Mouse (Mus musculus) left cerebral cortex, postnatal 10 days (tissue): ENCODE measurements around the gene Zfp870. TPM values are rescaled to one million over a fixed set of nuclear protein-coding genes. Genes with fewer than 3 reads are reported as not detected.

Experiments
- DNase-seq, 2 experiments: peaks; one replicate each; pipeline ENCODE4 v3.0.0; 2021 to 2022; ENCODE audit warnings: low spot score in 2 of 2, mixed read lengths in 1 of 2; ENCODE audit errors: extremely low spot score in 1 of 2
- intact Hi-C: fragments of 180-260 bp; cut with DNase I; formaldehyde crosslinking; loops from one replicate; pipeline ENCODE4 v1.15.1; 2025
- total RNA-seq, 2 experiments: library from RNA; stranded (reverse); gene quantifications; 2 replicates each; pipeline ENCODE4 v1.2.3; 2021

Gene Zfp870
- 1 to 10 TPM; 8.4 to 8.6 TPM for total RNA-seq

DNA sequence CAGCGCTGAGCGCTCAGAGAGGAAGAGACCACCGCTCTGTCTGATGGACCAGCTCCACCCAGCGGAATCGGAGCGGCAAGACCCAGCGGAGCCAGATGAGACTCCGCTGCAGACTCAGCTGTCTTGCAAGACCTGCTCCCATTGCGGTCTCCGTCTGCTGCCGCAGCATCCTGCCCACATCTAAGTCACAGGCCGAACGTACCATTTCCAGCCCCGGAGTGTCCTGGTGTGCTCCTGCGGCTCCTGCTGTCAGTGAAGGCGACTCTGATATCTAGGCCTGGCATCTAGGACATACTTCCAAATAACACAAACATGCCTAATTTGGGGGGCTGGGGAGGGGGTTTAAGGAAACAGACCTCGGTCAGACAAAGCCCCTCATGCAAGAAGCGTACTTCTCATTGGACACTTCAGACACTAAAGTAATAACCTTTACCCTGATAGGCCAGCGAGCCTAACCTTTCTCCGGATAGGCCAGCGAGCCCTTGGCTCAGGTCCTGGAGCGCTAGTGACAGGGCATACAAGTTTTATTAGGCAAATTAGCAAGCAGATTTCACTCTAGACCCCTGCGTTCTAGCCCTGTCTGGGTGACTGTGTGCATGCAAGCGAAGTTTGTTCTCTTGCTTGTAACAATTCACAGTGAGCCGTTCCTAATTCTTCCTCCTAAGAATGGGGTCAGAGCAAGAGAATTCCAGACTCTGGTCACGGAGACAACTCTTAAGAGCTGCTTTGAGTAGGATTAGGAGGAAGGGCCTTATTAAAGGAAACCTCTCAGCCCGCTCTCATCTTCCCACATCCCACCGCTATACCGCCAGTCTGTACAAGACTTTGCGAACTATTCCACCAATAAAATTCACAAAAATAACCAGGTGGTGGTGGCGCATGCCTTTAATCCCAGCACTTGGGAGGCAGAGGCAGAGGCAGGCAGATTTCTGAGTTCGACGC, at the start of gene Zfp870:
Zfp870 (minus strand) TSS at position 404 of the 942 bp plus-strand sequence.
- peak; percentile 90 to 93 for DNase-seq
- intact Hi-C loops = loop anchor here (5.0 kb wide), 1 partner anchor 64 kb away; no protein-coding TSS in a partner anchor

GRCm38 (mm10) chr17:32939831-32940230, 48.4 kb upstream of the Zfp870 start:
- no peak for DNase-seq
- intact Hi-C loops = no loop called here

DNA sequence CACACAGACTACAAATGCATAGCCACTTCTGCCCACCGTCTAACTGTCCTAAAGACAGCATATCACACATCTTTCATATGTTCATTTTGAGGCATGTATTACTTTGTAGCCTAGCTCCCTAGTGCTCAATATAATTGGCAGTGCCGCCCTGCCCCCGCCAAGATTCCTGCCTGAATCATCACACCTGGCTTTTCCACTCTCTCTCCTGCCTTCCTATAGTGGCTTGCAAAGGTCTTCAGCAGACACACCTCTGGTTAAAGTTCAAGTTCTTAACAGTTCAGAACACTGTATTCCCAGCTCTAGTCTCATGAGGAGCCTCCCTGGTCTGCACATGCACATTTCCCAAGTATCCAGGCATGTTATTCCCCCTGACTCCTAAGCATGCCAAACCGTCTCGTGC, 36.4 kb upstream of the Zfp870 start:
- no peak for DNase-seq
- intact Hi-C loops = no loop called here

- intact Hi-C loops = no loop called here
- peak; percentile 58 to 88 for DNase-seq
Measured at GRCm38 (mm10) chr17:32924658-32925312, 33.3 kb upstream of the Zfp870 start.

DNA sequence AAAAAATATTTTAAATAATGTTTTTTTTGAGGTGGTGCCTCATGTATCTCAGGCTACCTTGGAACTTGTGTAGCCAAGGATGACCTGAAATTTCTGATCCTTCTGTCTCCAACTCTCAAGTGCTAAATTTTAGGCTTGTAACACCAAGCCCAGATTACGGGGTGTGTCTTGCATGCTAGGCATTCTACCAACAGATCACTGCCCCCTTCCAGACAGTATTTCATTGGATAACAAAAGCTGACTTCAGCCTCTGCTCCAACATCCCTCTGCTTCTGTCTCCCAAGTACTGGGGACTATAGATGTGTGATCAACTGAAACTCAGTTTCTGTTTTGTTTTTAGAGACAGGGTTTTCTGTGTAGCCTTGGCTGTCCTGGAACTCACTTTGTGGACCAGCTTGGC, 32.2 kb upstream of the Zfp870 start:
- no peak for DNase-seq
- intact Hi-C loops = no loop called here

DNA sequence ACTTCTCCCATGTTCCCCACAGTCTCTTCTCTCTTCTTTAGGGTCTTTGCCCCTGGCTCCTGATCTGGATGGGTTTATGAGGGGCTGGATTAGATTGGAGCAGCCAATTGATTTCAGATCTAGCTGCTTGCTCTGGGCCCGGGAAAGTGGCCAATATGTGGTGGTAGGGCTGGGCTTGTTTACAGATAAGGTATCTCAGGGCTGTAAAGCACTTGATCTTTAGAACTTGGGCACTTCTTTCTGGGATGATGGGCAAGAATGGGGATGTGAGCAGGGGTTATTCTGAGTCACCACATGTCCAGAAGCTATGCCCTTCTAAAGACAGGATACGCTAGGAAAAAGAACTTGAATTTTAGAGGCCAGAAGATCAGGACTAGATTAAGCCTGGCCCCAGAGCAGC, 27.7 kb upstream of the Zfp870 start:
- no peak for DNase-seq
- intact Hi-C loops = no loop called here

- intact Hi-C loops = no loop called here
- peak in 1 of 2 experiments; percentile 27 for DNase-seq
Measured at GRCm38 (mm10) chr17:32917131-32917530, 25.7 kb upstream of the Zfp870 start, which contains the start of gene Cyp4f14. Gene Cyp4f14, minus strand, starts transcription at chr17:32917342.

DNA sequence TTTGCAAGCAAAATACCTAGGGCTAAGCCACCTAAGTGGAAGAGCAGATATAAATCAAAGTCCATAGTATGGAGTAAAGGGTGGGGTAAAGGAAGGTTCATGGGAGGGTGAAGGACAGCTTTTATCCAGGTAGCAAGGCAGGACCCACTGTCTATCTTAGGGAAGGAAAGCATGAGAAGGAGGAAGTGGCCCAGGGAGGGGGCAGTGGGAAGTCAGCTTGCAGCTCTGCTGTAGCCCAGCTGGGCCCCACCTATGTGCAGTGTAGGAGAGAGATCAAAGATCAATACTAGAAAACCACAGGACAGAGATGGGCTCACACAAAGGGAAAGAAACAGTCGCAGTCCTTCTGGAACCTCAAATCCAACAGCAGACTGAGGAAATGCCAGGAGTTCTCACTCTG, 24.6 kb upstream of the Zfp870 start:
- DNase-seq = no peak
- intact Hi-C loops = no loop called here

DNA sequence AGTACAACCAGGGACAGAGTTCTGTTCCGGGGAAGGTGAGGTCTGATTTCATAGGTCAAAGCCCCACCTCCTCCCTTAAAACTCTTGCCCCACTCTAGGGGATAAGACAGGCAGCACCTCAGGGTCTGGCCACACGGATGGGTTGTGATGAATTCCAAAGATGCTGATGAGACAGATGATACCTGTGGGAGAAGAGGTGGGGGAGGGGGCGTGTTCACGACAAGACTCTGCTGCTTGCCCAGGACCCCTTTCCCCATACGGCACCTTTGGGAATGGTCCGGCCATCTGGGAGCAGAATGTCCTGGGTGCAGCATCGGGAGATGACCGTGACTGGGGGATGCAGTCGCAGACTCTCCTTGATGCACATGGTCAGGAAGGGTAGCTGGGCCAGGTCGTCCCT, 14.7 kb upstream of the Zfp870 start:
- intact Hi-C loops = loop anchor here (5.0 kb wide), 1 partner anchor 41 kb away; the partner anchor contains the start of gene Cyp4f13
- no peak for DNase-seq

- DNase-seq = peak in 1 of 2 experiments; percentile 37
- intact Hi-C loops = loop anchor here (5.0 kb wide), 1 partner anchor 42 kb away; the partner anchor contains the start of gene Cyp4f13
Measured at GRCm38 (mm10) chr17:32905239-32905638, 13.8 kb upstream of the Zfp870 start.

DNA sequence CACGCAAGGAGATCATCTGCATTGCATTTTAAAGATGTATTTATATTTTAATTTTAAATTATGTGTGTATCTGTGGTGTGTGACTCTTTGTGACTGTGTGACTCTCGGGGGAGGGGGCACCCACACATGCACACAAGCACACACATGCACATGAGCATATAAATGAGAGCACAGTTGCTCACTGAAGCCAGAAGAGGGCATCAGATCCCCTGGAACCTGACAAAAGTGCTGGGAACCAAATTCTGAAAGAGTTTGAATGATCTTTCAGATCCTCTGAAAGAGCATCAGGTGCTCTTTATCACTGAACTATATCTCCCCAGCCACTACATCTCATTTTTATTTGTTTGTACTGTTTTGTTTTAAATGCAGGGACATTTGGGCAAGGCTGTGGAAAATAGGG, 13.0 kb upstream of the Zfp870 start:
- intact Hi-C loops = no loop called here
- DNase-seq = no peak

DNA sequence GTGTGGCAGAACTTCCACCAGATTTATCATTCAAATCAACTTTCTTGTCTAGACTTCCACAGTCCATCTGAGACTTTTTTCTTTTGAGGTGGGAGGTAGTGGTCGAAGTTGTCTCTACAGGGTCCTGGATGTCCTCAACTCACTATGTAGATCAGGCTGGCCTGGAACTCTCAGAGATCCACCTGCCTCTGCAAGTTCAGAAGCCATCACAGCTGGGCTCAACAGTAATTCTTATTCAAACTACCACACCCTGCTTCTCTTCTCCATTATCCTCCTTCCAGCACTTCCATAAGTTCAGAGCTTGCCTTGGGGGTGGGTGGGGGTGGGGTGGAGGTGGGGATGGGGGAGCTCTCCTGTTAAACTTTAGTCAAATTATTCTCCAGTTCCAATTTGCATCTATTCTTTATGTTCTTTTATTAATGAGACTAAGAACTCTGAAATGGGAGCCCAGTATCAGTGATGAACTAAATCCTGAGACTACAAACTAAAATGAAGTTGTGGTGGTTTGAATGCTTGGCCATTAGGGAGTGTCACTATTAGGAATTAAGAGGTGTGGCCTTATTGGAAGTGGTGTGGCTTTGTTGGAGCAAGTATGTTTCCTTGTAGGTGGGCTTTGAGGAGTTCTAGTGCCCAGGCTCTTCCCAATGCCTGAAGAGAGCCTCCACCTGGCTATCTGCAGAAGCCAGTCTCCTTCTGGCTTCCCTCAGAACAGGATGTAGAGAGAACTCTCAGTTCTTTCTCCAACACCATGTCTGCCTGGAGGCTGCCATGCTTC, 10.5 kb upstream of the Zfp870 start:
- DNase-seq = no peak
- intact Hi-C loops = no loop called here

DNA sequence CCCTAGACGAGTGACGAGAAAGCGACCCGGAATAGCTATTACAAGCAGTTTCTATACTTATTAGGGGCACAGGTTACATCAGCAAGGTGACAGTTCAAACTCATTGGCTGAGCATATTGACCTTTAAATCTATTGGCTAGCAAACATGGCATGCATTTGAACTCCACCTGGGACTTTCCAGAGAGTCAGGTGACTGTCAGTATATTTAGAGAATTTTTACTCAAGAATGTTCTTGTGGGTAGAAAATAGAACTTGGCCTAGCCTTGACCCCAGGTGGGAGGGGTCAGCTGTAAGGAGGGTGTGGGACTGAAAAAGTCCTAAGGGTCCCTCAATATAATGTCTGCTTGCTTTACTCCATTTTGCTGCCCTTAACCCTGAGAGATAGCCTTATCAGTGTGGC, 4.0 kb upstream of the Zfp870 start:
- no peak for DNase-seq
- intact Hi-C loops = no loop called here

- no peak for DNase-seq
- intact Hi-C loops = loop anchor here (5.0 kb wide), 1 partner anchor 67 kb away; no protein-coding TSS in a partner anchor
Measured at GRCm38 (mm10) chr17:32893901-32894300, 2.5 kb upstream of the Zfp870 start.

GRCm38 (mm10) chr17:32890852-32891238, 597 bp downstream of the Zfp870 start:
- peak in 1 of 2 experiments; percentile 24 for DNase-seq
- intact Hi-C loops = loop anchor here (5.0 kb wide), 1 partner anchor 64 kb away; no protein-coding TSS in a partner anchor

- no peak for DNase-seq
- intact Hi-C loops = loop anchor here (5.0 kb wide), 1 partner anchor 62 kb away; no protein-coding TSS in a partner anchor
Measured at GRCm38 (mm10) chr17:32889611-32890010, 1.8 kb downstream of the Zfp870 start.

DNA sequence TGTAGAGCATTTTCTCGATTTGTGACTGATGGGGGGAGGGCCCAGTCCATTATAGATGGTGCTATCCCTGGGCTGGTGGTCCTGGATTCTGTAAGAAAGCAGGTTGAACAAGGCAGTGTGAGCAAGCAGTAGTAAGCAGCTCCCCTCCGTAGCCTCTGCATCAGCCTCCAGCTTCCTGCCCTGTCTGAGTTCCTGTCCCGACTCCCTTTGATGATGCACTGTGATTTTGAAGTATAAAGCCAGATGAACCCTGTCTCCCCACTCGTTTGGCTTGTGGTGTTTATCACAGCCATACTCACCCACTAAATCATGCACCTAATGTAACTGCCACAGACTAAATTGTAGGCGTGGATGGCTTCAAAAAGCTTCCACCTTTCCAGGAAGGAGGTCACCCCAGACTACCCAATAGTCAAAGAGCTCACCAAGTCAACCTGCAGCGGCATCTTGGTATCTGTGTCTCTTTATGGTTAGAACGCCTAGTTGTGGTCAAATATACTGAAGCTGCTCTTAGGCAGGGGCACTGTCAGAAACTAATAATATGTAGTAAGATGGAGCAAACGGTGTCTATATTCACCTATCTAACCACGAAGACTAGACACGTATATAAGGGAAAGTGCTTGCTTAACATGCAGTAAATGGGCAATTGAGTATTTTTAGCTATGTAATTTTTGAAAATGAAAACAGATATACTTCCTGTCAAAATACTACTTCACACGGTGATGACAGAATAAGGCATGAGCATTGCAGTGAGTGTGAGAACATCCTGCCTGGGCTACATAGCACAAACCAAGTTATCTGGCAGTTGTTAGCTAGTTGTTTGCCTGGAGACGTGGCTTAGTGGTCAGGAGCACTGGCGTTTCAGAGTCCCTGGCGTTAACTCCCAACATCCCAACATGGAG, 10.9 kb downstream of the Zfp870 start:
- no peak for DNase-seq
- intact Hi-C loops = no loop called here

- DNase-seq = no peak
- intact Hi-C loops = no loop called here
Measured at GRCm38 (mm10) chr17:32878773-32879172, 12.7 kb downstream of the Zfp870 start.
